Mouse (Mus musculus) gastrocnemius, adult 18-20 months (tissue): ENCODE data around the gene Sde2. TPM values are rescaled to one million over a fixed set of nuclear protein-coding genes. Genes with fewer than 3 reads are reported as not detected.
"Not testable (repeated sequence)": the region's sequence is repeated elsewhere in the genome, so short reads cannot be mapped to it uniquely, and the experiment has no call there.

Source experiments
- DNase-seq: peaks from one replicate; pipeline ENCODE4 v3.0.0; 2021; ENCODE audit warnings: low spot score
- total RNA-seq, 2 experiments: library from RNA; stranded (reverse); gene quantifications; 2 replicates each; pipeline ENCODE4 v1.2.3; 2021

Gene Sde2
- total RNA-seq, 2 experiments from 2014 or later, result 7.1 to 9.6 TPM

- no peak for DNase-seq
These were observed 20.2 kb upstream of the Sde2 start for GRCm38 (mm10) chr1:180830588-180831346.

GRCm38 (mm10) chr1:180835273-180836015 lies 15.5 kb upstream of the Sde2 start:
- DNase-seq, result no peak

GRCm38 (mm10) chr1:180836467-180836866 lies 14.5 kb upstream of the Sde2 start:
- DNase-seq, result not testable (repeated sequence)

GRCm38 (mm10) chr1:180837186-180837585 lies 13.7 kb upstream of the Sde2 start:
- DNase-seq, result no peak

- DNase-seq, result no peak
These were observed 12.9 kb upstream of the Sde2 start for GRCm38 (mm10) chr1:180838014-180838413.

- no peak for DNase-seq
These were observed 11.6 kb upstream of the Sde2 start for GRCm38 (mm10) chr1:180839201-180839910.

GRCm38 (mm10) chr1:180841561-180842300 lies 9.2 kb upstream of the Sde2 start:
- DNase-seq, result no peak

- peak; percentile 74 for DNase-seq
These were observed 2.8 kb upstream of the Sde2 start for GRCm38 (mm10) chr1:180848114-180848510.

GRCm38 (mm10) chr1:180848511-180849241 lies 2.3 kb upstream of the Sde2 start:
- peak; percentile 61 for DNase-seq

GRCm38 (mm10) chr1:180849701-180850301 lies 1.1 kb upstream of the Sde2 start:
- DNase-seq, result peak; percentile 10

GRCm38 (mm10) chr1:180858763-180859162 lies 7.8 kb downstream of the Sde2 start:
- no peak for DNase-seq

- DNase-seq, result no peak
These were observed 9.1 kb downstream of the Sde2 start for GRCm38 (mm10) chr1:180860030-180860429.

GRCm38 (mm10) chr1:180863606-180864005 lies 12.7 kb downstream of the Sde2 start:
- peak; percentile 36 for DNase-seq

GRCm38 (mm10) chr1:180866001-180866400 lies 15.1 kb downstream of the Sde2 start:
- DNase-seq, result no peak

- DNase-seq, result peak; percentile 59
These were observed 19.3 kb downstream of the Sde2 start for GRCm38 (mm10) chr1:180870122-180870650.

GRCm38 (mm10) chr1:180873861-180874484 lies 23.0 kb downstream of the Sde2 start:
- peak; percentile 37 for DNase-seq

- DNase-seq, result no peak
These were observed 23.7 kb downstream of the Sde2 start for GRCm38 (mm10) chr1:180874615-180875014.

GRCm38 (mm10) chr1:180875126-180875525 lies 24.2 kb downstream of the Sde2 start:
- no peak for DNase-seq

- no peak for DNase-seq
These were observed 26.5 kb downstream of the Sde2 start for GRCm38 (mm10) chr1:180877466-180877865.

- DNase-seq, result no peak
These were observed 30.8 kb downstream of the Sde2 start for GRCm38 (mm10) chr1:180881768-180882167.
